Mouse (Mus musculus) liver, embryonic 15.5 days (tissue): ENCODE measurements around the gene Glud1. TPM values are rescaled to one million over a fixed set of nuclear protein-coding genes. Genes with fewer than 3 reads are reported as not detected.

ENCODE experiments used
- ATAC-seq: fragments of 200-750 bp; cut with Nextera tagmentation; 2 replicates; pipeline ENCODE4 v1.8.0; 2017; ENCODE audit warnings: moderate number of reproducible peaks, mild to moderate bottlenecking, moderate library complexity; ENCODE audit not compliant: insufficient read depth
- H3K27ac ChIP-seq: fragments of 300-500 bp; sonication (generic); replicated peaks from 2 replicates; pipeline ENCODE4 v1.5.1; 2015; ENCODE audit warnings: mild to moderate bottlenecking, inconsistent platforms
- H3K27me3 ChIP-seq: fragments of 300-500 bp; sonication (generic); 2 replicates; pipeline ENCODE4 v1.6.1; 2015; ENCODE audit warnings: mild to moderate bottlenecking, inconsistent platforms
- H3K36me3 ChIP-seq: fragments of 300-500 bp; sonication (generic); replicated peaks from 2 replicates; pipeline ENCODE4 v1.6.1; 2015; ENCODE audit warnings: moderate library complexity, mild to moderate bottlenecking, inconsistent platforms
- H3K4me1 ChIP-seq: fragments of 300-500 bp; sonication (generic); replicated peaks from 2 replicates; pipeline ENCODE4 v1.6.1; 2015; ENCODE audit warnings: inconsistent platforms
- H3K4me2 ChIP-seq: fragments of 300-500 bp; sonication (generic); 2 replicates; pipeline ENCODE4 v1.6.1; 2015; ENCODE audit warnings: moderate library complexity, mild to moderate bottlenecking, inconsistent platforms
- H3K4me3 ChIP-seq: fragments of 300-500 bp; sonication (generic); replicated peaks from 2 replicates; pipeline ENCODE4 v1.5.1; 2015; ENCODE audit warnings: mild to moderate bottlenecking, inconsistent platforms
- H3K9ac ChIP-seq: fragments of 300-500 bp; sonication (generic); 2 replicates; pipeline ENCODE4 v1.6.1; 2015; ENCODE audit warnings: moderate library complexity, mild to moderate bottlenecking, inconsistent platforms
- H3K9me3 ChIP-seq: fragments of 300-500 bp; sonication (generic); replicated peaks from 2 replicates; pipeline ENCODE4 v1.6.1; 2016; ENCODE audit warnings: inconsistent platforms
- WGBS: fragments of 180-500 bp; shearing (Covaris S2); methylation state at CpG from one replicate; pipeline ENCODE4 v1.1.7; 2015; ENCODE audit warnings: mixed read lengths; ENCODE audit not compliant: insufficient replicate concordance; 5-methylcytosine and 5-hydroxymethylcytosine counted together
- polyA plus RNA-seq: library from polyadenylated mRNA; unstranded; fragments of >200 nt; fragmentation: Nextera tagmentation; extraction: Ambion mirVana; gene quantifications from 2 replicates; pipeline ENCODE4 v1.2.1, GENCODE M21; 2015

Gene Glud1
- polyA plus RNA-seq, 1 experiment from 2014 or later = 142 TPM

DNA sequence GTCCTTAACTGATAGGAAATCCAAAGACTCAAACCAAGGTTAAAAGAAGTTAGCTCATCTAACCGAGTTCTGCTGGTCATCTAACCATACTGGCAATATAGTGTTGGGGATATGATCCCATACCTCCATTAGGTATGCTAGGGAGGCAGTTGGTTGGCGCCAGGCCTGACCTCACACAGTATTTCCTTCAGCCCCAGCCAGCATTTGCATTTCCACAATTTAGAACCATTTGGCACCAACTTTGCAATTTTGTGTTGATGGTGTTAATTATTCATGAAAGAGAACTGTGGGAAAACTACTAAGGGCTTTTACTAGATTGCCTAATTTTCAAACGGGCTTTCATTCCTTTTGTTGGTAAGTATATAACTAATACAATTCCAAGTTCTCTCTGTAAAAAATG, 21.4 kb downstream of the Glud1 start:
- Histone ChIP-seq H3K9ac (no peak overlapping the region), H3K4me3 (no peak overlapping the region), H3K9me3 (no peaks in the 10 kb centered on the region), H3K4me1 (no peaks in the 10 kb centered on the region), H3K27ac (no peak overlapping the region), H3K36me3 (peaks cover 64% of the 10 kb centered on the region), H3K4me2 (no peak overlapping the region), H3K27me3 (no peaks in the 10 kb centered on the region)
- WGBS = 63% methylated on average over 3 of the region's 3 CpGs
- no peak for ATAC-seq

DNA sequence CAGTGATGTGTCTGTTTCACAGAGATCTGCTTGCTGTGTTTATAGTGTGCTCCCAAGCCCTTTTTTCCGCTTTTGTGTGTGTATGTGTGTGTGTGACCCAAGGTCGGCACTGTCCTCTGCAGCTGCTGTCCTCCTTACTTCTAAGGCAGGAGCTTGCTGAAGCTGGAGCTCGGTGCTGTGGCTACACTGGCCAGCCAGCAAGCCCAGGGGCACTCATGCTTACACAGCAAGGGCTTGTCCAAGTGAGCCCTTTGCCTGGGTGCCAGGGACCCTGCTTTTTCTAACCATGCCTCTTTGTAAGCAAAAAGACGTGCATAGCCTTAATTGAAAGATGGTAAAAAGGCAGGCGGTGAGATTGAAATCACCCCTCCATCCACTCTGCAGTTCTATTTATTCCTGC, 21.9 kb downstream of the Glud1 start:
- Histone ChIP-seq H3K9ac (no peak overlapping the region), H3K27ac (no peak overlapping the region), H3K4me2 (no peak overlapping the region), H3K36me3 (peaks cover 65% of the 10 kb centered on the region), H3K27me3 (no peaks in the 10 kb centered on the region), H3K4me1 (no peaks in the 10 kb centered on the region), H3K9me3 (no peaks in the 10 kb centered on the region), H3K4me3 (no peak overlapping the region)
- ATAC-seq = no peak
- 75% methylated on average over 5 of the region's 5 CpGs for WGBS

DNA sequence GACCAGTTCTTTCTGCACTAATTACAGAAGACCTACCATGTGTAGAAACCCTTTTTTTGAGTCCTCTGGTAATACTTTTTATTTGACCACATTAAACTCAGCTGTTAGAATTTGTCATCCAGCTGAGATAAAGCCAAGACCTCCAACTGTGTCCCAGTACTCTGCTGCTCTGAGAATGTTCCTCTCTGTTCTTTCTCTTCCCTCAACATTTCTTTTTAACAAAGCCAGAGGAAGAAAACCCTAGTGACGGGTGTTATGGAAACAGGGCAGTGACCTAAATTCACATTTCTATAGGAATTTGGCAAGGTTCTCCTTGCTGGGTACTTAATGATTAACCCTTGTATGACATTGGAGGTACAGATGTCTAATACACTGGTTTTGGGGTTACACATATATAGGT, 28.9 kb downstream of the Glud1 start:
- Histone ChIP-seq H3K4me1 (no peaks in the 10 kb centered on the region), H3K27me3 (no peaks in the 10 kb centered on the region), H3K9ac (no peak overlapping the region), H3K9me3 (no peaks in the 10 kb centered on the region), H3K36me3 (peaks cover 77% of the 10 kb centered on the region), H3K4me2 (no peak overlapping the region), H3K27ac (no peak overlapping the region), H3K4me3 (no peak overlapping the region)
- WGBS = 51% methylated on average over 1 of the region's 1 CpGs
- no peak for ATAC-seq

DNA sequence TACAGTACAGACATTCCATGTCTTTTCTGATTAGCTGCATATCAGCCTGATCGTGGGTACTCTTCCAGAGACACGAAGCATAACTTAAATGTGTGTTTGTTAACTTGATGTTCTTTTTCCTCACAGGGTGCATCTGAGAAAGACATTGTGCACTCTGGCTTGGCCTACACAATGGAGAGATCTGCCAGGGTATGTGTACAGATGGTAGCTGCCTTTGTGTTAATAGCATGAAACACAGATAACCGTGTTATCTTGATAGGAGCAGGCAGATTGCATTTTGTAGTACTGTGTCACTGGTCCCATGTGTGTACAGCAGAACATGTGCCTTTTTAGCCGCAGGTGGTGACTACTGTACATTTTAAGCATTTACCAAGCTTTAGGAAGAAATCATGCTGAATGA, 31.5 kb downstream of the Glud1 start:
- H3K9me3 ChIP-seq = no peaks in the 10 kb centered on the region
- no peak overlapping the region for H3K9ac ChIP-seq
- ATAC-seq = no peak
- H3K4me2 ChIP-seq = no peak overlapping the region
- H3K36me3 ChIP-seq = peaks cover 54% of the 10 kb centered on the region
- WGBS = 65% methylated on average over 4 of the region's 4 CpGs
- no peak overlapping the region for H3K27ac ChIP-seq
- H3K27me3 ChIP-seq = no peaks in the 10 kb centered on the region
- H3K4me3 ChIP-seq = no peak overlapping the region
- H3K4me1 ChIP-seq = no peaks in the 10 kb centered on the region

DNA sequence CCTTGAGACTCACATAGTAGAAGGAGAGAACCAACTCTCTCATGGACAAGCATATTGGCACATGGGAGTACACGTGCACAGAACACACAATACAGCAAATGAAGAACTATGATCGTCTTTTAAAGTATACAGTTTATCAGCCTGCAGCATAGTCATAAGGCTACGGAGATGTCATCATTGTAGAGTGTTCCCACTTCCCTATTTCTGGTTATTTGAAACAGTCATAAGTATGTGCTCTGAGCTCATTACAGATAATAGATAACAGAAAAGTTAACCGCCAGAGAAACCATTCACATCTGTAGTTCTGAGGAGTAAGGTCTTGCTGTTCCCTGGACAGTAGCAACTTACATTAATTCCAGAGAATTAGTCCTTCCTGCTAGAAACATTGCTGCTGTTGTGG, 32.6 kb downstream of the Glud1 start:
- H3K4me2 ChIP-seq = no peak overlapping the region
- no peak overlapping the region for H3K4me3 ChIP-seq
- H3K27ac ChIP-seq = no peak overlapping the region
- no peaks in the 10 kb centered on the region for H3K27me3 ChIP-seq
- no peaks in the 10 kb centered on the region for H3K9me3 ChIP-seq
- no peaks in the 10 kb centered on the region for H3K4me1 ChIP-seq
- H3K36me3 ChIP-seq = peaks cover 44% of the 10 kb centered on the region
- ATAC-seq = no peak
- no peak overlapping the region for H3K9ac ChIP-seq
- WGBS = 25% methylated on average over 4 of the region's 4 CpGs

DNA sequence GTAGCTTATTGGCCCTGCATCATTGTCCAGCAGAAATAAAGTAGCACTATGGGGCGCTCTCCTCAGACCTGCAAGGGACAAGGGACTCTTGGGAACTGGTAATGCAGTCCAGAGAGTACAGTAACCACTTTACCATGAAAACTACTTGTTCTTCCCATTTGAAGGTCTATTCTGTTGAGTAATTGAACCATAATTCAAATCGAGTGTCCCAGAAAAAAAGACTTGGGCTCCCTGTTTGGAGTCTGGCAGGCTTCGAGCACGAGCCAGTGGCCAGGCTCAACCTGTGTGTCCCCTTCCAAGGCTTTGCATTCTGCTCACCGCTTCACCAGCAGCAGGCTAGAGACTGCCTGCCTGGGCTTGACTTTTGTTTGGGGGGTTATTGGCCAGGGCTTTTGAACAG, 33.8 kb downstream of the Glud1 start:
- H3K9me3 ChIP-seq = no peaks in the 10 kb centered on the region
- ATAC-seq = no peak
- no peak overlapping the region for H3K4me2 ChIP-seq
- peaks cover 33% of the 10 kb centered on the region for H3K36me3 ChIP-seq
- no peak overlapping the region for H3K27ac ChIP-seq
- no peaks in the 10 kb centered on the region for H3K27me3 ChIP-seq
- 73% methylated on average over 5 of the region's 5 CpGs for WGBS
- H3K9ac ChIP-seq = no peak overlapping the region
- H3K4me3 ChIP-seq = no peak overlapping the region
- no peaks in the 10 kb centered on the region for H3K4me1 ChIP-seq

DNA sequence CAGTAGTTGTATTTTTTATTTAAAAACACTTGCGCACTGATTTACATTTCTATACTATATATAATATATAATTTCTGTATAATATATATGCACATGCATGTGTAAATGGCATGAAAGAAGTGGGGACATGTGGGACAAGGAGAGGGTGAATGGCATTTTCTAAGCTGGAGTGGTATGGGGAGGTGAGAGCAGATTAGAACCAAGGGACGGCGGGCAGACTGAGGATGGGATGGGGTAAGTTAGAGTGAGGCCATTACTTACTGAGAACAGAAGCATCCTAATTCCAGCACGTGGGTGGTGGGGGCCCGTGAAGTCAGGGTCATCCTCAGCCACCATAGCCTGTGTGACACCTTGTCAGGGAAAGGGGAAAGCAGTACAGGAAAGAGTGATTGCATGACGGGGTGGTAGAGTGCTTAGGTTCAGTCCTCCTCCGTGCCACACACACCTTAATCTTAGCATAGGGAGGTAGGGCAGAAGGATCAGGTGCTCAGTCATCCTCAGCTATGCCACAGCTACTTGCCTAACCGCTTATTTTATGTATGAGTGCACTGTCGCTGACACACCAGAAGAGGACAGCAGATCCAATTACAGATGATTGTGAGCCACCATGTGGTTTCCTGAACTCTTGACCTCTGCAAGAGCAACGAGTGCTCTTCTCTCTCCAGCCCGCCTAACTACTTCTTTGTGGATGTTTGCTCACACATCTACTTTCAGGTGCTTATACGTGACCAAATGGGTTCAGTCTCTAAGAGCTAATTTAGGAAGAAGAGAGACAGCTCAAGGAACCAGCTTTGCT, 35.4 kb downstream of the Glud1 start:
- no peak overlapping the region for H3K9ac ChIP-seq
- peaks cover 23% of the 10 kb centered on the region for H3K36me3 ChIP-seq
- H3K27ac ChIP-seq = peak overlapping the region; percentile 41; the same call in 1 of the 2 replicates
- no peaks in the 10 kb centered on the region for H3K9me3 ChIP-seq
- H3K4me3 ChIP-seq = no peak overlapping the region
- ATAC-seq = peak; percentile 43
- 53% methylated on average over 12 of the region's 12 CpGs for WGBS
- H3K27me3 ChIP-seq = no peaks in the 10 kb centered on the region
- H3K4me1 ChIP-seq = no peaks in the 10 kb centered on the region; the same call in 1 of the 2 replicates
- H3K4me2 ChIP-seq = no peak overlapping the region

DNA sequence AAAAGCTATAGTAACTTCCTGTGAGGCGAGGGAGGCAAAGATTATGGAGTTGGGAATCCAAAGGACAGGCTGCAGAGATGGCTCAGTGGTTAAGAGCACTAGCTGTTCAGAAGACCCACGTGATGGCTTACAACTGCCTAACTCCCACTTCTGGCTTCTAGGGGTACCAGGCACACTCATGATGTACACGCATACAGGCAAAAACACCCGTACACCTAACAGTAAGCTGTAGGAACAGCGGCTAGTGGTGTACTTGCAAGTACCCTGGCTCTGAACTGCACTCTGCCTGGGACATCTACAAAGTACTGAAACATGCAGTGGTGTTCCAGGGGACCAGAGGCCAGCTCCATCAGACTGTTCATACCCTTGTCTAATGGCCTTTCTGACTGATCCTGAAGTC, 36.6 kb downstream of the Glud1 start:
- Histone ChIP-seq H3K4me3 (no peak overlapping the region), H3K9ac (no peak overlapping the region), H3K27me3 (no peaks in the 10 kb centered on the region), H3K27ac (no peak overlapping the region), H3K9me3 (no peaks in the 10 kb centered on the region), H3K4me1 (no peaks in the 10 kb centered on the region; the same call in 1 of the 2 replicates), H3K36me3 (peaks cover 13% of the 10 kb centered on the region), H3K4me2 (no peak overlapping the region)
- WGBS = 77% methylated on average over 5 of the region's 5 CpGs
- ATAC-seq = no peak

DNA sequence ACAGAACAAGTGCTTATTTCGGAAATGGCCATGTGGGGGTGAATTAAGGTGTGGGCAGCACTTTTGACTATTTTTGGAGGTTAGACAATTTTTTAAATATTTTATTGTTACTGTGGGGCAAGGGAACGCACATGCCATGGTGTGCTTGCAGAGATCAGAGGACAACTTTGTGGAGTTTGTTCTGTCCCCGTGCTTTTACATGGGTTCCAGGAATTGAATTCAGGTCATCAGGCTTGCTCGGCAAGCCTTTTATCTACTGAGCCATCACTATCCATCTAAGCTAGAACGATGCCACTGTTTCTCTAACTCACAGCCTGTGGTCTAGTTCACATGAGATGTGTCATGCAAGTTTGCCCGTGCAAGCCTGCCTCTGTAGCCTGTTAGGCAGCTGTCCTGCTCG, 37.8 kb downstream of the Glud1 start:
- H3K4me3 ChIP-seq = no peak overlapping the region
- peak overlapping the region; percentile 24; the same call in 1 of the 2 replicates for H3K27ac ChIP-seq
- no peak overlapping the region for H3K4me2 ChIP-seq
- peaks cover 2% of the 10 kb centered on the region; the same call in 1 of the 2 replicates for H3K4me1 ChIP-seq
- 59% methylated on average over 7 of the region's 7 CpGs for WGBS
- H3K9me3 ChIP-seq = no peaks in the 10 kb centered on the region
- no peaks in the 10 kb centered on the region for H3K27me3 ChIP-seq
- ATAC-seq = no peak
- no peak overlapping the region for H3K9ac ChIP-seq
- H3K36me3 ChIP-seq = peaks cover 4% of the 10 kb centered on the region

DNA sequence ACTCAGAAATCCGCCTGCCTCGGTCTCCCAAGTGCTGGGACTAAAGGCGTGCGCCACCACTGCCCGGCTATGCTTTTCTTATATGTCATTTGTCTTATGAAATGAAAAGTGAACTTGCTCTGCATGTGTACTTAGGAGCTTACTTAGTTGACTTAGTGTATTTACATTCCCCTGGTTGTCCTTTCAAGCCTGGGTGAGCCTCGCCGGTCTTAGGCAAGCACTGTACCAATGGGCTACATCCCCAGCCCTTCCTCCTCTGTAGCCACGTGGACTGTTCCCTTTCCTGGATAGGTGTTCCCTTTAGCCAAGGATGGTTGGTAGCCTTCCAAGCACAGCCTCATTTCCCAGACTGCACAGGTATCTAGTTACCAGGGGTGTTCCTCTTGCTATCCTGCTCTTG, 38.5 kb downstream of the Glud1 start:
- Histone ChIP-seq H3K4me3 (no peak overlapping the region), H3K27me3 (no peaks in the 10 kb centered on the region), H3K9ac (no peak overlapping the region), H3K9me3 (no peaks in the 10 kb centered on the region), H3K4me2 (no peak overlapping the region), H3K27ac (no peak overlapping the region; the same call in 1 of the 2 replicates), H3K4me1 (peaks cover 2% of the 10 kb centered on the region; the same call in 1 of the 2 replicates), H3K36me3 (peaks cover 4% of the 10 kb centered on the region)
- WGBS = 63% methylated on average over 8 of the region's 8 CpGs
- peak; percentile 63 for ATAC-seq

DNA sequence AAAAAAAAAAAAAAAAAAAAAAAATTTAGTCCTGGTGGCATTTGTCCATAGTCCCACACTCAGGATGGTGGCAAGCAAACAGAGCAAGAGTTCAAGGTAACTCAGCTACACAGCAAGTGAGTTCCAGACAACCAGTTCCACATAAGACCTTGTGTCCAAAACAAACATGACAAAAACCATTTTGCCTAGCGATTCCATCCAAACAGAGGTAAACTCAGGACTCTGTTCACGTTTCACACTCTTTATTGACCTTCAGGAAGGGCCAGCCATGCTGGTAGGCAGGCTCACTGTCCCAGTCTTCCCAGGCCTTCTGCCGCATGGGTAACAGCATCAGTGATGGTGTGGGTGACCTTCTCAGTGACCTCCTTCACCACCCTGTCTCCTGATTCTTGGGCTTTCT, 41.1 kb downstream of the Glud1 start:
- no peaks in the 10 kb centered on the region for H3K9me3 ChIP-seq
- H3K36me3 ChIP-seq = no peaks in the 10 kb centered on the region
- H3K4me2 ChIP-seq = no peak overlapping the region
- H3K9ac ChIP-seq = no peak overlapping the region
- peak; percentile 41 for ATAC-seq
- no peaks in the 10 kb centered on the region for H3K27me3 ChIP-seq
- peaks cover 2% of the 10 kb centered on the region for H3K4me1 ChIP-seq
- 54% methylated on average over 3 of the region's 3 CpGs for WGBS
- no peak overlapping the region for H3K4me3 ChIP-seq
- H3K27ac ChIP-seq = peak overlapping the region; percentile 45; the same call in 1 of the 2 replicates

DNA sequence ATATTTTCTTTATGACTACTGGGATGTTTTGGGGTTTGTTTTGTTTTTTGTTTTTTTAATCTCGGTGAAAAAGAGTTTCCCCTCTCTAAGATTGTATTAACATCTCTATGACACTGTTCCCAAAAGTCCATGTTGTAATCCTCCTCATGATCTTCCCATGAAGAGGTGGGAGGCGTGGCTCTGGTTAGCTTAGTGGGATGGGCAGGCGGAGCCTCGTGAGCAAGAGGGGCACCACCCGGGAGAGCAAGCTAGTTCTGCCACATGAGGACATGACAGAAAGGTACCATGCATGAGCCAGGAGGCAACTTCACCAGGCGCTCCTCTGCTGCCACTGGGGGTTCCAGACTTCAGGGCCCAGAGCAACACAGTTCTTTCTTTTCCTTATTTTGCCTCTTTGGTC, 42.0 kb downstream of the Glud1 start:
- Histone ChIP-seq H3K27me3 (no peaks in the 10 kb centered on the region), H3K36me3 (no peaks in the 10 kb centered on the region), H3K9ac (no peak overlapping the region), H3K4me3 (no peak overlapping the region), H3K9me3 (no peaks in the 10 kb centered on the region), H3K4me2 (no peak overlapping the region), H3K27ac (no peak overlapping the region), H3K4me1 (peaks cover 6% of the 10 kb centered on the region)
- WGBS = 44% methylated on average over 6 of the region's 6 CpGs
- ATAC-seq = no peak
